Mouse (Mus musculus) kidney, adult 8-10 months (tissue): ENCODE results near the gene E130116L18Rik.
"Not testable (repeated sequence)": the region's sequence is repeated elsewhere in the genome, so short reads cannot be mapped to it uniquely, and the experiment has no call there.

Experiments used
- DNase-seq, 2 experiments: peaks; one replicate each; pipeline ENCODE4 v3.0.0; 2022

E130116L18Rik gene

DNA sequence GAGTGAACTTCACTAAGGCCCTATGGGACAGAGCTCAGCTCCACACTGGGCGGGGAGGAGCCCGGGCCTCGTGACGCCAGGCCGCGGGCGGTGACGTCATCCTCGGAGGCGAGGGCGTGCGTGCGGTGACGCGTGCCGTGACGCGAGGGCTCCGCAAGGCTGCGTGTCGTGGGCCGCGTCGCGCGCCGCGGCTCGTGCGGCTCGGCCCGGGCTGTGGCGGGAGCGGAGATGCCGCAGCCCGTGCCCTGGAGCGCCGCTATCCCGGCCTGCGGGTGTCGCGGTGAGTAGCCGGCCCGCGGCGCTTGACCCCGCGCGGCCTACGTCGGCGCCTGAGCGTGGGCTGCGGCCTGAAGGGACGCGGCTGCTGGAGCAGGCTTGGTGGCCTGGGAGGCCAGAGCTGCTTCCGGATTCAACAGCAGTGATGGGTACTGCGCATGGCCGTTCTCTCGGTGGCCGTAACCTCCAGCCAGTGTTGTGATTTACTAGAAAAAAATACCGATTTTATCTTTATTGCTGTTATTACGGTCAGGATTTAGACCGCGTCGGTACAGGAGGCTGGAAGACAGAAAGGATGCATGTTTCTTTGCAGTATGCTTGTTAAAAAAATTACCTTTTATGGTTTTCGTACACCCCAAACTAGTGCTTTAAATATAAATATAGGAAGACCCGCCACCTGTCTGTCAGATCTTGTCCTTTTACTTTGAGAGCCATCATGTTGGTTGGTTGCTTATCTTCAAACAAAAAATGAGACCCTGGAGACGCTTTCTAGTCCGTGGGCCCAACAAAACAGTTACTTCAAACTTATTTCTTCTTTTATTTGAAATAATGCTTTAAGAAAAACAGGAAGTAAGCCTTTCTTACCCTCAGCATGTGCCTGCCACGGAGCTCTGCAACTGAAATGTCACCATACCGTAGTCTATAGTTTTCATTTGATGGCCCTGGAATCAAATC is at the start of gene E130116L18Rik:
E130116L18Rik (minus strand) TSS at position 402 of the 951 bp plus-strand sequence.
- DNase-seq, result peak; percentile 79 to 88

DNA sequence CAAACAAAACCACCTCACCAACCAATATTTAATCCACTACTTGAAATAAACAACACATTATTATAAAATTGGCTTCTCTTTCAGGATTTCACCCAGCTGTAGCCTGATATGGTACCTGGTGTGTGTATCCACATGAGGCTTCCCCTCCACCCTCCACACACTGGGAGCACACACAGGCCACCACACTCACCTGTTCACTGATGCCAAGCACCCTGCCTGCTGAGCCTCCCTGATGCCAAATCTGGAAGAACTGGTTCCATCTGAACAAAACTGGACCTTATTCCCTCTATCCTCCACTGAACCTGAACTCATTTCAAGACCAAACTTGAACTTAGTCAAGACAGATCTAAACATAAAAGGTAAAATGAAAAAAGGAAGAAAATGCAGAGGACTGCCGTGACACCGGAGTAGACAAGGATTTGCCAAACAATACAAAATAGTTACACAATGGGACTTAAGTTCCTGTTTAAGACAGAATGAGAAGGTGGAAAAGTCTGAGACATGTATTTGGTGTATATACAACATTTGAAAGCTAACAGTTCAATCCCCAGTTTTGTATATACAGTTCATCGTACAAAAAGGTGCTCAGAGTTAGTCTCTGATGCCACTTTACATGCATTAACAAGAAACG is 45.4 kb upstream of the E130116L18Rik start:
- DNase-seq, result peak in 1 of 2 experiments; percentile 48

DNA sequence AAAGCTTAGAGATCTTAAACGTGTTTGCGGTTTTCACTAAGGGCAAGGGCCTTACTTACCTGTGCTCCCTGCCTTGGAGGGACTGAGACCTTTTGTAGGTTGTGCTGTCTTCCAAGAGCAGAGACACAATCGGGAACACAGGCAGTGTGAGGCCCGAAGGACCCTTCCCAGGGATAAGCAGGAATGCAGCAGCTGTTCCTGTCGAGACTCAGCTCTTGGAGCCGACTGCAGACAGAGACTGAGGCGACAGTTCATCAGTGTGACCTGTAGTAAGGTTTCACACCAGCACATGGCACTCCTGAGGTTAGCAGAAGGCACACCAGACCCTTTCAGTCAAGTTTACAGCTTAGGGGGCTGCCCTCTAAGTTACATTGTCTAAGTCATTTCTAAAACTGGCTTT is 39.3 kb upstream of the E130116L18Rik start:
- no peak for DNase-seq

DNA sequence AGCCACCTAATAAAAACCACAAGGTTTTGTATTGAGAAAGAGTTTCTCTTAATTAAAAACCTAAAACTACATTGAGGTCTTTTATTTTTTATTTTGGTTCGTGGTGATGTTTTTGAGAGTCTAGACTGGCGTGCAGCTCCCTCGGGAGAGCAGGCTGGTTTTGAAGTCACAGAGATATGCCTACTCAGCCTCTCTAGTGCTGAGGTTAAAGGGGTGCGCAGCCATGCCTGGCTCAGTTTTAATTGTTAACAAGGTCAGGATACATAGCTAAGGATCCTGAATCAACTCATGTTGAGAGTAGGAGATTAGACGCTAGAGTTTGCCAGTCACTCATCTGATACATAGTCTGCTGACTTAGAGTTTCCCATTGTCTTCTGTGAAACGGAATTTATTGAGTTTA is 38.5 kb upstream of the E130116L18Rik start:
- peak in 1 of 2 experiments; percentile 55 for DNase-seq

DNA sequence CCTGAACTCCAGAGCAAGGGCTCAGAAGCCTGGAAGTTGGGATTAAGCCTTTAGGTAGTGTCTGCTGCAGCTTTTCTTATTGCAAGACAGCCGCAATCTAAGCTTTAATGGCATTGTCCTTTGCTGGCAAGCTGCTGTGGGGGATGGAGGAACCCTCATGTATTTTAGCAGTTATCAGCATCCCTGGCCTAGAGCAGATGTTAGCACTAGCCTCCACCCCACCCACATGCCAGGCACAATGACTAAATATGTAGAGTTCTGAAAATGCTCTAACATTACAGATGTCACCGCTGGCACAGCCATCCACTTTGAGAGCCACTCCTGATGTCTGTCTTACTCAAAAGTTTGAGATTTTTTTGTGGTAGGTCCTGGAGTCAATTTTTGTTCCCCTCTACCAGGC is 33.7 kb upstream of the E130116L18Rik start:
- no peak for DNase-seq

DNA sequence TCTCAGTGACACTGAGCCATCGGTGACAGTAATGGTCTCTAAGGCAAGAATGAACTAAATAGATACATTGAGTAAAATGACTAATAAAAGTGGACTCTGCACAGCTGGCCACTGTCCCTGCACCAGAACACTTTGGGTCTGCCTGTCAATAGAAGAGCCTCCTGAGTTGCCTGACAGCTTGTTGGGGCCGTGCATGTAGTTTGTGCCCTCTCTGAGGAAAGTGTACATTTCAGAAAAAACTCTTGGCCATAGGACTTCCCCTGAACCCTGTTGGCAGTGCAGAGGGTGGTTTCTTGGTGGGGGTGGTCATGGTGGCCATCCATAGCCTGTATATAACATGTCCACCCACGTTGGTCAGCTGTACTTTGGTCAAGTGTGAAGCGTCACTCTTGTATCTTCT is 31.5 kb upstream of the E130116L18Rik start:
- no peak for DNase-seq

DNA sequence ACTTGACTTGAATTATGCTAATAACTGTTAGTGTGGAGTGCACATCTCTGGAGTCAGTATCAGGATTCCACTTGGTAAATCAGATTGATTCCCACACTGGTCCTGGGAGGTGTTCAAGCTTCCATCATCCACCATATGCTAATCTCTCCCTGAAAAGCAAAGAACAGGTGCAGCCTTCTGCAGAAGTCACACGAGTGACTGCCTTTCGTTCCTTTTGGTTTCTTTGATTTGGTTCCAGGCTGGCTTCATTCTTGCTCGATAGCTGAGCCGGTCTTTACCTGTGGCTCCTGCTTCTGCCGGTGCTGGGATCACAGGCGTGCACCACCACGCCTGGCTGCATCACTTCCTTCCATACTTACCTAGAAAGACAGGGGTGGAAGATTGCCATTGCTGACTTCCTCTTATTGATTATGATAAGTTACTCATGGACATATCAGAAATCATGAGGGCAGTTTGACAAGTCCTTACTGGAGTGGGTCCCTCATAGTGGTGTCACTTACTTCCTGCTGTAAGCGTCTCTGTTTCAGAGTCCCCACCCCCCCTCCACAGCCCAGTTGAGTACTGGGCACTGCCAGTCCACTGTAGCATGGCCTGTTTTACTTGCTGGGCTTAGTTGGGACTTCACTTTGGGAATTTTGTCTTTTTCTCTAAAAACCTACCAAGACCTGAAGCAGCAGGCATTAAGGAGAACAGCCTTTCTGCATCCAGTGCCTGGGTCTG is 30.0 kb upstream of the E130116L18Rik start:
- DNase-seq, result peak in 1 of 2 experiments; percentile 51

DNA sequence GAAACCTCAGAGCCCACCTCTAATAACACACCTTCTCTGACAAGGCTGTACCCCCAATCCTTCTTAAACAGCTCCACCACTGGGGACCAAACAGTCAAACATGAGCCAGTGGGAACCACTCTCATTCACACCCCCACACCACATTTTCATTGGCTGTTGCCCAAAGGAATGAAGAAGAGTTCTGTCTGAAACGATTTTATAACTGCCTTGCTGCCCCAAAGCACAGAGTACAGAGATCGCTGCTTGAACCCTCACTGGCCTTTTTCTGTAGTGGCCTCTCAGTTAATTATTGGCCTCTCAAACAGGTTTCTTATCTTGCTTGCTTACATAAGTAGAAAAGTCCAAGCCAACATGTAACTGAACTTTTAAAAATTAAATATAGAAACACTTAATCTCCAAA is 29.5 kb upstream of the E130116L18Rik start:
- DNase-seq, result peak; percentile 82 to 90

DNA sequence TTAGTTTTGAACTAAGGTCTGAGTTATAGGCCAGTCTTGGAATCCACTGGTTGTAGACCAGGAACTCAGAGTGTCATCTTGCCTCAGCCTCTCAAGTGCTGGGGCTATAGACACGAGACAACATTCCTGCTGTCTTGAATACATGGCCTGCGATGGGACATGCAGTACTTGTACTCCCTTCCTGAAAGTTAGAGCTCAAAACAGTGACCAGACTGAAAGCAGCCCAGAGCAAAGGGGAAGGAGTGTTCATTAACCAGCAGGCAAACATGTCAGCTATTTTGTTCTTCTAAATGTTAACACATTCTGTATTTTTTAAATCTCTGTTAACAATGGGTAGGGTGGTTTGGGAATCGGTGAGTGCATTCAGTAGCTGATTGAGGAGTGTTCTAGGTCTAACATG is 24.1 kb upstream of the E130116L18Rik start:
- DNase-seq, result peak; percentile 73 to 83

DNA sequence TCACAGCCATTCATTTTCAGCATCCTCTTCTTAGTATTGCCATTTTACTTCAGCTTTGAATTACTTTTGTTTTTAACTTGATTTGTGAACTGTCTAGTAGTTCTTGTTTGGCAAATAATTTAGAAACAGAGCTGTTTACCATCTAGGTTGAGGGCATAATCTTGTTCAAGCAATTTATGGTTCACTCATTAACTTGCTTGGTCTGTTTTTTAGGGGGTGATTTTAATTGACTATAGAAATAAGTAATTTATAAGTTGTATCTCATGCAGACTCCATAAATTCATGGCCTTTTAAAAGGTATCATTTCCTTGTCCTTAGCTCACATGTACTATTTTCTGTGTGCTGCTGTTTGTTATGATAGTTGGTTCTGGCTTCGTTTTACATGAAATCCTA is 23.5 kb upstream of the E130116L18Rik start:
- DNase-seq, result peak in 1 of 2 experiments; percentile 67

DNA sequence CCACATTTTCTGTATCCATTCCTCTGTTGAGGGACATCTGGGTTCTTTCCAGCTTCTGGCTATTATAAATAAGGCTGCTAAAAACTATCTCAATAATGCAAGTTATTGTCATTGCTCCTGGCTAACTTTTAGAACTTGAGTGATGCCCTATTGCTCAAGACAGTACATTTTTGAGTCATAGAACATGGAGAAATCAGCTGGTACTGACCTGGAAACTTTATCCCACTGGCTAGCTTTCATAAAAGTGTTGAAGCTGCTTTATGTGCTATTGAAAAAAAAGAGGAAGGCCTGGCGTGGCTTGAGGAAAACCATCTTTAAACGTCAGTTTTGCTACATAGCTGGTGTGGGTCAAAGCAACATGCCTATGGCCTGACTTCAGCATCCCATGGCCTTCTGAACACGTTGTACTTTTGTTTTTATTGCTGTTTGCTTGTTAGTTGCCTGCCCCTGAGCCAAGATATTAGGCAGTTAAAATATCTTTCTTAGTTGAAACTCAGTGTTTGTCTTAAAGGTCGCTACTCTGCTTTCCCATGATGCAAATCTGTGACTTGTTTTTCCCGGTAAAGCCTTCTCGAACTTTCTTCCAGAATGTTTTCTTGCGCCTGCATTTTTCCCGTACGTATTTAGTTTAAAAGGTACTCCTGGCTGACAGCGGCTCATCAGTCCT is 23.0 kb upstream of the E130116L18Rik start:
- peak in 1 of 2 experiments; percentile 40 for DNase-seq

DNA sequence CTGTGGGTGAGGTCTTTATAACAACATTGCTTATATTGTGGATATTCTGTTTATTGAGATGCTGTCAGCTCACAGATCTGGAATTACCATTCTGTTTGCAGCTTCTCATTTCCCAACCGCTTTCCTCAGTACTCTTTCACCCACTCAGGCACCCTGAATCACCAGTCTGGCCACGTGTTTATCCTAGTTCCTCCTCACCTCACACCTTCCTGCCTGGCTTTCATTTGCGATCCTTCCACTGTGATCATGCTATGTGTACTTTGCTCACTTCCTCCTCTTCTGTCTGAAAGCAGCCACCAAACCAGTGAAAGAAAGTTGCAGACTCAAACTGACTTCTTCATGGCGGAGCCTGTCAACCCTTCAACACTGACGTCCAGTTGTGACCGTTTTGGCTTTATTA is 20.1 kb upstream of the E130116L18Rik start:
- DNase-seq, result peak; percentile 66 to 72

DNA sequence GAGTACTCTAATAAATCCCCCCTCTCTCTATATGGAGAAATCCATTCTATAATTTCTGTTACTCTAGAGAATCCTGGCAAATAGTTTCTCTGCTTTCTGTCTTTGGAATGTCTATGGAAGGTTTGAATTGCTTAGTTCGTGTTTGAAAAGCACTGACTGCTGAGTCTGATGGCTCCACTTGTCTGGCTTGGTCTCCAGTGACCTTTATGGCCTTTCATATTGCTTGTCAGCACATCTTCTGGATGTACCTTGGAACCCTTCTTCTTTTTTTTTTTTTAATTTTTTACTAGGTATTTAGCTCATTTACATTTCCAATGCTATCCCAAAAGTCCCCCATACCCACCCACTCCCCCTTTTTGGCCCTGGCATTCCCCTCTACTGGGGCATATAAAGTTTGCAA is 1.4 kb upstream of the E130116L18Rik start:
- DNase-seq, result peak; percentile 50 to 63

DNA sequence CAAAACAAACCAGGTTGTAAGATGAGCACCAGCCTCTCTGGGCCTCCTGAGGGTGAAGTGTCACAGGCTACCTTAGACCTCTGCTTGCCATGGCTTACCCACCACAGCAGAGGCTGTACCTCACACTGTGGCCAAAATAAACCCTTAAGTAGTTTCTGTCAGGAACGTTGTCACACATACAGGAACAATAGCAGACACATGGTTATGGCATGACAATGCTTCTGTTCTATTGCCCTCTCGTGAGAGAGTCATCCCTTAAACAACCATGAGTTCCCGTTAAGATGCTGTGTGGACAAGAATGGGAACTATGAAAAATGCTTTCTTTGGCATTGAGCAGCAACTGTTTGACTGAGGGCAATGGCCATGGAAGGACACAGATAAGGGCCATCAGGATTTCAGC is 1.3 kb downstream of the E130116L18Rik start, which contains the start of gene Galnt11:
Galnt11 (plus strand) TSS at position 301 of the 400 bp plus-strand sequence.
- no peak for DNase-seq

DNA sequence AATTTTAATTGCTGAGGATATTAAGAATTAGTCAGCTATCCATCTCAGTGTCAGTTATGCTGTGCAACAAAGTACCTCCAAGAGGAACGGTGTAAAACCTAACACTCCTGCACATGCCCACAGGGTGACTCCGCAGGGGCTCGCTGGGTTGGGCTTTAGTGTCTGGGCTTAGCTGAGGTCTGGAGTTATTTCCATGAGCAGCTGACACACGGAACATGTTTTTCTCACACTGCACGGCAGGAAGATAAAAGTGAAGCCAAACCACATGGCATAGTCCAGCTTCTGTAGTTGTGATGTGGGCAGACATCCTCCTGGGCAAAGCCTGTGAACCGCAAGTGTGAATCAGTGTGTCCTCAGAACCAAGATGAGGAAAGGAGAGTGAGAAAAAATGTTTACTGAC is 7.9 kb downstream of the E130116L18Rik start:
- DNase-seq, result no peak

DNA sequence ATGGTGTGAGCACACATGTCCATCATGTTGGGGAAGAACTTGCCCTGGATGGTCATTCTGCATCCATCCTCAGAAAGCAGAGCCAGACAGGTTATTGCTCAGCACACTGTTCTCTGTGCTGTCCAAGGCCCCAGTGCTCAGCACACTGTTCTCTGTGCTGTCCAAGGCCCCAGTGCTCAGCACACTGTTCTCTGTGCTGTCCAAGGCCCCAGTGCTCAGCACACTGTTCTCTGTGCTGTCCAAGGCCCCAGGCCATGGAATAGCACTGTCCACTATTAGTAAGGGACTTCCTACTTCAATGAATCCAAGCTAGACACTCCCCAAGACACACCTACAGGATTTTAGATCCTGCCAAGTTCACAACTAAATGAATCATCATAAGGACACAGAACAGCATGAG is 9.7 kb downstream of the E130116L18Rik start:
- DNase-seq, result not testable (repeated sequence)

DNA sequence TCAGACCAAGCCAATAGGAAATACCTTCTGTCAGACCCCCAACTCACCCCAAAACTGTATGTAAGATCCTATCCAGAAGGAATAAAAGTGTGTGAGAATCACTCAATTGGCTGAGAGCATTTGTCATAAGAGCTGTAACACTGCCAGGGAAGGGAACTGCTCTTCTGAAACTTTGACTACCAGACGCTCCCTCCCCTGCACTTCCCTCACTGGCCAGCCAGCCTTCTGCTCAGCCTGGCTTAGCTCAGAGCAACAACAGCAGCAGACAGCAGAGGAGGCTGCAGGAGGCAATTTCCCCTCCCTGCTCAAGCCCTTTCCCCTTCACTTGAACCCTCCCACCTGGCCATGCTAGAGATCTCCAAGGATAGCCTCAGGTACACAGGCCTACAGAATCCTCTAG is 11.1 kb downstream of the E130116L18Rik start:
- DNase-seq, result no peak

DNA sequence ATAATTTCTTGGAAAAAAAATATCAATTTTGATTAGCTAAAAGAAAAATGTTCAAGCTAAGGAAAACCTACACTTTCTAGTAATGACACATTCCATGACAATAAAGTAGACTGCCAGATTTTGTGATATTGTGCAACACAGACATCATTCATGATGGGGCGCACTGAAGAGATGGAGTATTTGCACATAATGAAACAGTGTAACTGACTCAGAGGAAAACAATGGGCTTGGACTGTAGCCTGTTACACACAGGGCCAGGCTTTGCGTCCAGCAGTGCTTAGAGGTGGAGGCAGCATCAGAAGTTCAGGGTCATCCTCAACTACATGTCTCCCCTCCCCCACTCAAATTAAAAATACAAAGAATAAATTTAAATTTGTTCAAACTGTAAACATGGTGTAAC is 32.4 kb downstream of the E130116L18Rik start:
- no peak for DNase-seq

DNA sequence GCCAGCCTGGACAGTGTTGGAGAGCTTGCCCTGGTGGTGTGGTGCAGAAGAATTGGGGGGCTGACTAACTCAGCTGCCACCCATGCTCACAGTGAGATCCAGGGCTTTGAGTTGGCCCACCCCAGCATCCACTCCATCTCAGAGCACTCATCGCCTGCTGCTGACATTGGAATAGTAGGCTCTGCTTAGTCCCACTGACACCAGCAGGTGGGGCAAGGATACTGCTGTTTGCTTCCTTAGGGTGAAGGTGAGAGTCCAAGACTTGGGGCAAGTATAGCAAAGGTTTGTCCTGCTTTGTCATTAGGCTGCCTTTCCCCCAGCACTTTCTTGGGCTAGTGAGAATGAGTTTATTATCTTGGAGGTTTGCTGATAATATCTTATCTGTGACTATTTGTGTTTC is 34.2 kb downstream of the E130116L18Rik start:
- peak; percentile 74 to 80 for DNase-seq

DNA sequence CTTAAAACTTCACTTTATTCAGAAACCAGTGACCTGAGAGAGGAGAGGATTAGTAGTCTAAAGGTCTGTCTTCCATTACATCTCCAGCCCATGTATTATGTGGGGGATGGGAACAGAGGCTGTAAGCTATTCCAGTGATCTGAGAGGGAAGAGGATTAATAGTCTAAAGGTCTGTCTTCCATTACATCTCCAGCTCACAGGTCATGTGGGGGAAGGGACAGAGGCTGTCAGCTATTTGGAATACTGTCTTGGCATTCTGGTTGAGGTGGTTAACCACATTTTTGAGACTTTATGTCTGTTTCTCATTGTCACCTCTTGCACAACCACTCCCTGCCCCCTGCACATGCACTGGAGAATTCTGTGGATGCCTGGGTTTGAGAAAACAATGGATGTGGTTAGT is 35.2 kb downstream of the E130116L18Rik start:
- peak; percentile 68 to 78 for DNase-seq

DNA sequence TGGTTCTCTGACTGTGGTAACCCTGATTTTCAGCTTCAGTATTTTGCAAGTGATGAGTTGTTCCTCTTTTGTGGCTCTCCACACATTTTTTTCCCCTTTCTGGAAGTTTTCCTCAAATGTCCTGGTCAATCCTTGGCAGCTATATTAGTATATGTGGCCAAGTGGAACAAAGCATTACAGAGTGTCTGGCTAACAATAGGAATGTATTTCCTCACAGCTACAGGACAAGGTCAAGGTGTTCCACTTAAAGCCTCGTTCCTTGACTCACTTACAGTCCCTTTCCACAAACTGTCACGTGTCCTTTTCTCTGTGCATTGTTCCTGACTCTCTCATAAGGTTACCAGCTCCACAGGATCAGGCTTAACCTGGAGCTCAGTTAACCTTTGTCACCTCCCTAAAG is 38.4 kb downstream of the E130116L18Rik start:
- no peak for DNase-seq

DNA sequence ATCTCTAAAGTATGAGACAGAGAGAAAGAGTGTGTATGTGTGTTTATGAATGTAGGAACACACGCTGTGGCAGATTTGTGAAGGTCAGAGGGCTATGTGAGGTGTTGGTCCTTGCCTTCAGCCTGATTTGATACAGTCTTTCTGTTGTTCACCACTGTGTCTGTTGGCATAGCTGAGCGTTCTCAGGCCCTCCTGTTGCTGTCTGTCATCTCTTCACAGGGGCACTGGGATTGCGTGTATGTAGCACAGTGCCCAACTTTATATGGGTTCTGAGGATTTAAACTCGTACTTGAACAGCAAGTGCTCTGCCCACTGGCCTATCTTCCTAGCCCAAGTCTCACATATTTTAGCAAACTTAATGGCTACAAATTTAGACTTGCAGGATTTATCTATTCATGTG is 39.4 kb downstream of the E130116L18Rik start:
- DNase-seq, result no peak
